Mouse (Mus musculus) thymus, adult 2 months (tissue): ENCODE data around the gene Gpr157. TPM values are rescaled to one million over a fixed set of nuclear protein-coding genes. Genes with fewer than 3 reads are reported as not detected.

ENCODE experiments used
- DNase-seq: peaks from one replicate; pipeline ENCODE4 v3.0.0; 2021
- H3K27ac ChIP-seq: fragments of 200-500 bp; 2 replicates; pipeline ENCODE4 v1.5.1; 2012; ENCODE audit warnings: low read length, control low read depth; ENCODE audit not compliant: control insufficient read depth, insufficient read depth
- H3K27me3 ChIP-seq: fragments of 200-500 bp; 2 replicates; pipeline ENCODE4 v1.6.1; 2012; ENCODE audit warnings: mild to moderate bottlenecking, low read length, moderate library complexity, mixed read lengths; ENCODE audit not compliant: control insufficient read depth, insufficient read depth
- H3K36me3 ChIP-seq: fragments of 200-500 bp; 2 replicates; pipeline ENCODE4 v1.6.1; 2012; ENCODE audit warnings: mild to moderate bottlenecking, low read length, moderate library complexity; ENCODE audit not compliant: control insufficient read depth, insufficient read depth
- H3K4me1 ChIP-seq: fragments of 200-500 bp; replicated peaks from 2 replicates; pipeline ENCODE4 v1.6.1; 2012; ENCODE audit warnings: low read length; ENCODE audit not compliant: control insufficient read depth, insufficient read depth
- H3K4me3 ChIP-seq: fragments of 200-500 bp; 2 replicates; pipeline ENCODE4 v1.5.1; 2012; ENCODE audit warnings: mild to moderate bottlenecking, low read length, control low read depth, moderate library complexity; ENCODE audit not compliant: control insufficient read depth, insufficient read depth
- CTCF ChIP-seq: fragments of 200-500 bp; IDR thresholded peaks from 2 replicates; pipeline ENCODE4 v1.5.1; 2012; ENCODE audit warnings: mild to moderate bottlenecking, control low read depth, low read length, moderate library complexity, borderline replicate concordance; ENCODE audit not compliant: control insufficient read depth, poor library complexity, insufficient read depth; ENCODE audit errors: extremely low read depth
- POLR2A ChIP-seq: fragments of 200-500 bp; IDR thresholded peaks from 2 replicates; pipeline ENCODE4 v1.6.1; 2012; ENCODE audit warnings: mild to moderate bottlenecking, low read length, control low read depth, moderate library complexity; ENCODE audit not compliant: control insufficient read depth, poor library complexity, insufficient read depth; ENCODE audit errors: extremely low read depth
- WGBS: fragments of 180-500 bp; shearing (Covaris S2); methylation state at CpG from one replicate; pipeline ENCODE4 v1.1.7; 2018; 5-methylcytosine and 5-hydroxymethylcytosine counted together
- polyA plus RNA-seq: library from polyadenylated mRNA; depleted of rRNA; stranded (reverse); fragments of >200 nt; gene quantifications from 2 replicates; pipeline ENCODE4 v1.2.3, GENCODE M21; 2012

The Gpr157 gene
- polyA plus RNA-seq, 1 experiment: 7.4 TPM

DNA sequence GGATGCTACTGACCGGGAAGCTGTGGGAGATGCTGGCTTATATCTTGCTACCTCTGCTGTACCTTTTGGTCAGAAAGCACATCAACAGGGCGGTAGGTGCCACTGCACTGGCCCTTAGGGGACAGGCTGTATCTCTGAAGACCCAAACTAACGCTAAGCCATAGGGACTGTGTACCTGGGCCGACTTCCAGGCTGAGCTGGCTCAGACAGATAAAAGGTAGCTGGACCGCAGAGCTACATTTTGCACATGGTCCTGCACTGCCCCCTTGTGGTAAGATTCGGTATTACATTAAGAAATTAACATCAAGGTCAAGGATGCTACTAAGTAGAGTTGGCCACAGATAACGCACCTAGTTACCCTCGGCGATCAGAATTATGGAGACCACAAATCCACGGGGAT is 11.7 kb downstream of the Gpr157 start:
- DNase-seq: peak; percentile 71
- Histone ChIP-seq H3K27ac (no peak overlapping the region), H3K4me1 (no peaks in the 10 kb centered on the region), H3K36me3 (no peaks in the 10 kb centered on the region), H3K27me3 (no peaks in the 10 kb centered on the region), H3K4me3 (no peak overlapping the region)
- WGBS: 23% methylated on average over 10 of the region's 10 CpGs
- TF ChIP-seq POLR2A: no peak
- peak; percentile 57; the same call in 1 of the 2 replicates for TF ChIP-seq CTCF

DNA sequence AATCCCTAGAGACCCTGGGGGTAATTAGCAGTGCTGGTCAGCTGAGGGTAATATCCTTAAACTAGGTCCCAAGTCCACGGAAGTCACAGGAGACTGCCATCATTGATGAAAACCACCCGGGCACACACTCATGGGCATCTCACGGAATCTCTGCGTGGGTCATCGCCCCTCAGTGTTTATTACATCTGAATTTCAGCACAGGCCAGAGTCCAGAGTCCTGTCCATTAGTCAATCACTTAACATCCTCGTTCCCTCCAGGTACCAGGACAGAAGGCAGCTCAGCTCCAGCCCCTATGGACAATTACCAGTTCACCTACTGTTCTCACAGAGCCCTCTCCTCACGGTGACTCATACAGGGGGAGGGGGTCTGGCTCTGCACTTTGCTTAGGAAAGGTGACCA is 15.7 kb downstream of the Gpr157 start:
- 97% methylated on average over 7 of the region's 7 CpGs for WGBS
- H3K4me3 ChIP-seq: no peak overlapping the region
- TF ChIP-seq POLR2A (no peak), CTCF (no peak)
- H3K36me3 ChIP-seq: no peaks in the 10 kb centered on the region
- no peaks in the 10 kb centered on the region for H3K27me3 ChIP-seq
- no peak for DNase-seq
- no peaks in the 10 kb centered on the region for H3K4me1 ChIP-seq
- no peak overlapping the region for H3K27ac ChIP-seq

DNA sequence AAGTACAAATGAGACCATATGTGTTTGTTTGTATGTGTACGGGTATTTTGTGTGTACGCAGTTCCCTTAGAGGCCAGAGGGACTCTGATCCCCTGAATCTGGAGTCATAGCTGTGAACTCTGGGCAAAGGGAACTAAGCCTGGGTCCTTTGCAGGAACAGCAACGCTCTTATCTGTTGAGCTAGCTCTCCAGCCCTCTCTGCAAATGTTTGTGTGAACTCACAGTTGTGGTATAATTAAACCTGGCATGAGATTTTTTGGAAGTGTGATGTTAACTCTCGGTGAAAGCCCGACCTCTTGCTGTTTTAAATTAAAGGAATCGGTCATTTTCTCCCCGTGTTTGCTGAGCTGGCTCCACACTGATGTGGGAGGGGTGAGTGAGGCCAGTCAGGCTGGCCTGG is 18.5 kb downstream of the Gpr157 start:
- Histone ChIP-seq H3K36me3 (no peaks in the 10 kb centered on the region), H3K4me3 (no peak overlapping the region), H3K4me1 (no peaks in the 10 kb centered on the region), H3K27me3 (no peaks in the 10 kb centered on the region), H3K27ac (no peak overlapping the region)
- 89% methylated on average over 7 of the region's 7 CpGs for WGBS
- no peak for DNase-seq
- no peak for TF ChIP-seq POLR2A
- no peak for TF ChIP-seq CTCF

DNA sequence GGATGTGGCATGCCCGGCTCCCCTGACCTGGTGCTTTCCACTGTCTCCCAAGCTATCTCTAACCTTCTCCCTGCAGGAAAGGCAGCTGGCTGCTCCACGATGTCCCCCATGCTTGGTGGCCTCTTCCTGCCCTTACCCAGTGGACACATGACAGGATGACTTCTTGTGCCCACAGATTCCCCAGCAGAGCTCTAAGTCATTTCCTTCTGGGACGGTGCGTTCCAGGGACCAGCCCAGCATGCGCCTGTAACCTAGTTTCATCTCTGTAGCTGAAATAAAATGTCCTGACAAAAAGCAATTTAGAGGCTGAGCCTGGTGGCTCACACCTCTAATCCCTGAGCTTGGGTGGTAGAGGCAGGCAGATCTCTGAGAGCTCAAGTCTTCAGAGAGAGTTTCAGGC is 19.5 kb downstream of the Gpr157 start:
- H3K4me1 ChIP-seq: no peaks in the 10 kb centered on the region
- no peak overlapping the region for H3K4me3 ChIP-seq
- 44% methylated on average over 5 of the region's 5 CpGs for WGBS

DNA sequence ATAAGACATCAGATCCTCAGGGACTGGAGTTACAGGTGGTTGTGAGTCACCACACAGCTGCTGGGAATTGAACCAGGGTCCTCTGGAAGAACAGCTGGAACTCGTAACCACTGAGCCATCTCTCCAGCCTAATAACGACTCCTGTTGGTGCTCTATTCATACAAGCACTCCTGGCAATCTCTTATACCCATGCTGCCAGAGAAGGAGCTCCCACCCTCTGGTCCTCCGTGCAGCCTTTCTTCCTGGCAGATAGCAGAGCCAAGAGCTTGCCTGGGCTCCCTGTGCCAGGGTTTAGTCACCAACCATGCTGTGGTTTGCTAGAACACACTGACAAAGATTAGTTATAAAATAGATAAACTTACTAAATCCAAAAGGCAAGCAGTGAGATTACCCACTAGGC is 22.5 kb downstream of the Gpr157 start:
- Histone ChIP-seq H3K4me1 (no peaks in the 10 kb centered on the region), H3K27me3 (no peaks in the 10 kb centered on the region), H3K27ac (no peak overlapping the region), H3K36me3 (no peaks in the 10 kb centered on the region), H3K4me3 (no peak overlapping the region)
- 94% methylated on average over 3 of the region's 3 CpGs for WGBS
- no peak for TF ChIP-seq CTCF
- no peak for TF ChIP-seq POLR2A
- DNase-seq: no peak

More for the DNA sequence above, 19.5 kb downstream of the Gpr157 start:
- Histone ChIP-seq H3K27me3 (no peaks in the 10 kb centered on the region), H3K27ac (no peak overlapping the region), H3K36me3 (no peaks in the 10 kb centered on the region)
- DNase-seq: no peak
- TF ChIP-seq POLR2A: no peak
- no peak for TF ChIP-seq CTCF

DNA sequence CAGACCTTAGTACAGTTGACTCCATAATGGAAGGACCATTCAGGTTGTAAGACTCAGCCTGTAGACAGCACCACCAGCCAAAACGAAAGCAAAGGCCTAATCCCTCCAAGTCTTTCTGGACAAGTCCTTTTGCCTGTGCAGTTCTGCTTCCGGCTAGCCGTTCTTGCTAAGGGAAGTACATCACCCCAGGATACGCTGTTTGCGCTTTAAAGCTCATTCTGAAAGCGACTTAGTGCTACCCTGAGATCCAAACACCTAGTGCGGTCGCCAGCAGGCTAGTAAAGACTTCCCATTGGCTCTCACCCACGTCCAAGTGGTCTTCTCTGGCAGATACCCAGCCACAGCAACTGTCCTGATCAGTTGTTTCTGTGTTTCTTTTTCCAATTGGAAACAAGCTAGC is 23.2 kb downstream of the Gpr157 start:
- Histone ChIP-seq H3K27ac (no peak overlapping the region), H3K4me3 (no peak overlapping the region), H3K27me3 (no peaks in the 10 kb centered on the region), H3K36me3 (no peaks in the 10 kb centered on the region), H3K4me1 (no peaks in the 10 kb centered on the region)
- no peak for DNase-seq
- 87% methylated on average over 9 of the region's 9 CpGs for WGBS
- no peak for TF ChIP-seq POLR2A
- TF ChIP-seq CTCF: no peak

DNA sequence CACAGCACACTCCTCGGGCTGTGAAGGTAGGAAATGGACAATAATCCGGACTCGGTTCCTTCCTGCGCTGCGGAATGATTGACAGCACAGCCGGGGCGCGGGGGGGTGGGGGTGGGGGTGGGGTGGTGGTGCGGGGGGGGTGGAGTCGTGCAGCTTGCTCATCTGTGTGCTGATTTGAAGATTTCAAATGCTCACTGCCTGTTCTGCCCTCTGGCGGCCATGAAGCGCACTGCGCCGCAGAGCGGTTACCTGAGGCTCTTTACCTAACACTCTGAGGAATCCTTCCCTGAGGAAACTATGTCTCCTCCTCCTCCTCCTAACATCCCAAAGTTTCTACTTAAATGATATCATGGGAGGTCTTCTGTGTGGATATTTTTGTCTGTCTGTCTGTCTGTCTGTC is 25.7 kb downstream of the Gpr157 start:
- no peaks in the 10 kb centered on the region for H3K36me3 ChIP-seq
- no peaks in the 10 kb centered on the region for H3K27me3 ChIP-seq
- H3K27ac ChIP-seq: no peak overlapping the region
- WGBS: 1% methylated on average over 15 of the region's 15 CpGs
- H3K4me1 ChIP-seq: peaks cover 6% of the 10 kb centered on the region; the same call in 1 of the 2 replicates
- peak; percentile 81; the same call in 1 of the 2 replicates for TF ChIP-seq CTCF
- TF ChIP-seq POLR2A: no peak
- peak; percentile 78 for DNase-seq
- no peak overlapping the region for H3K4me3 ChIP-seq
